Mouse (Mus musculus) forebrain, embryonic 15.5 days (tissue): ENCODE data around the gene Top2a. TPM values are rescaled to one million over a fixed set of nuclear protein-coding genes. Genes with fewer than 3 reads are reported as not detected.

Experiments
- ATAC-seq: fragments of 200-750 bp; cut with Nextera tagmentation; replicated peaks from 2 replicates; pipeline ENCODE4 v1.8.0; 2017; ENCODE audit warnings: mild to moderate bottlenecking, moderate TSS enrichment, moderate library complexity
- H3K27ac ChIP-seq: fragments of 300-500 bp; sonication (generic); replicated peaks from 2 replicates; pipeline ENCODE4 v1.5.1; 2015; ENCODE audit warnings: mild to moderate bottlenecking, inconsistent platforms
- H3K27me3 ChIP-seq: fragments of 300-500 bp; sonication (generic); 2 replicates; pipeline ENCODE4 v1.6.1; 2015; ENCODE audit warnings: inconsistent platforms
- H3K36me3 ChIP-seq: fragments of 300-500 bp; sonication (generic); 2 replicates; pipeline ENCODE4 v1.6.1; 2015; ENCODE audit warnings: mild to moderate bottlenecking, inconsistent platforms
- H3K4me1 ChIP-seq: fragments of 300-500 bp; sonication (generic); 2 replicates; pipeline ENCODE4 v1.6.1; 2015; ENCODE audit warnings: inconsistent platforms
- H3K4me2 ChIP-seq: fragments of 300-500 bp; sonication (generic); replicated peaks from 2 replicates; pipeline ENCODE4 v1.6.1; 2015; ENCODE audit warnings: mild to moderate bottlenecking, inconsistent platforms
- H3K4me3 ChIP-seq: fragments of 300-500 bp; sonication (generic); 2 replicates; pipeline ENCODE4 v1.5.1; 2015; ENCODE audit warnings: mild to moderate bottlenecking, inconsistent platforms
- H3K9ac ChIP-seq: fragments of 300-500 bp; sonication (generic); replicated peaks from 2 replicates; pipeline ENCODE4 v1.6.1; 2015; ENCODE audit warnings: mild to moderate bottlenecking, inconsistent platforms
- H3K9me3 ChIP-seq: fragments of 300-500 bp; sonication (generic); 2 replicates; pipeline ENCODE4 v1.6.1; 2016; ENCODE audit warnings: inconsistent platforms
- WGBS: fragments of 180-500 bp; shearing (Covaris S2); methylation state at CpG from one replicate; pipeline ENCODE4 v1.1.7; 2015; ENCODE audit warnings: mixed read lengths; 5-methylcytosine and 5-hydroxymethylcytosine counted together
- polyA plus RNA-seq: library from polyadenylated mRNA; unstranded; fragments of >200 nt; fragmentation: Nextera tagmentation; extraction: Ambion mirVana; gene quantifications from 2 replicates; pipeline ENCODE4 v1.2.1, GENCODE M21; 2015

The Top2a gene
- polyA plus RNA-seq, 1 experiment from 2014 or later: 126 TPM

DNA sequence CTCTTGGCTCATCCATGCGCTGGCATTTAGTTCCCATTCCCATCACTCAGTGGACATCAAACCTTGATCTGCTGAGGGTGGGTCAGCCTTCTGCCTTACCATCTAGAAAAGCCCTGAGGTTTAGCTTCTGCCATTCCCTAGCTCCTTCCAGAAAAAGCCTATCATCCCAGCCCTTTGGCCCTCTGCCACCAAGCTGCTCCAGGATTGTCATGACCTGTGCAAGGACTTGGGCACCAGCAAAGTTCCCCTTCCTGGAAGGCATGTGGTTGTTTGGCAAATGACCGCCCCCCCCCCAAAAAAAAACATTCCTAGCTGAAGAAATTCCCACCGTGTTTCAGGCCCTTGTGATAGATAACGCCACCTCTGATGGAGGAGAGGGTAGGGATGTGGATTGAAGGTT is 31.2 kb upstream of the Top2a start:
- 59% methylated on average over 4 of the region's 4 CpGs for WGBS
- Histone ChIP-seq H3K9ac (no peak overlapping the region), H3K27ac (no peak overlapping the region)

DNA sequence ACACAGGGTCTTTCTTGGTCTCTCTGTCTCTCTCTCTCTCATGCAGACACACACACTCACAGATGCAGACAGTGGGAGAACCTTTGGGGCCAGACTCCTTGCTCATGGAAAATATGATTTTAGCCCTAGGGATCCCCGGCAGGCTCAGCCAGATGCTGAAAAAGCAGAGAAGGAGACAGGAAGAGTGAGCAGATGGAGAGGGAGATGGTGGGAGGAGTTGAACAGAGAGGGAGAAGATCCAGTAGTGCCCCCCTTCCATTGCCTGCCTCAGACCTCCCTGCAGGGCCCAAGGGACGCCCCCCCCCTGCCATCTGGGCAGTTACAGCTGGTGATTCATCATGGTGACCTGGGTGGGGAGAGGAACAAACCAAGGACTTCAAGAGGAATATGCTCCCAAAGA is 23.7 kb upstream of the Top2a start:
- peaks cover 9% of the 10 kb centered on the region for H3K36me3 ChIP-seq
- H3K9ac ChIP-seq: no peak overlapping the region
- H3K9me3 ChIP-seq: no peaks in the 10 kb centered on the region
- H3K4me2 ChIP-seq: no peak overlapping the region
- no peak overlapping the region for H3K4me3 ChIP-seq
- no peak for ATAC-seq
- peaks cover 13% of the 10 kb centered on the region; the same call in 1 of the 2 replicates for H3K4me1 ChIP-seq
- 75% methylated on average over 2 of the region's 2 CpGs for WGBS
- no peaks in the 10 kb centered on the region for H3K27me3 ChIP-seq
- no peak overlapping the region; the same call in 1 of the 2 replicates for H3K27ac ChIP-seq

More for the DNA sequence above, 31.2 kb upstream of the Top2a start:
- no peak overlapping the region for H3K4me3 ChIP-seq
- peaks cover 6% of the 10 kb centered on the region for H3K4me1 ChIP-seq
- no peak for ATAC-seq
- no peak overlapping the region for H3K4me2 ChIP-seq
- no peaks in the 10 kb centered on the region for H3K9me3 ChIP-seq
- H3K36me3 ChIP-seq: peaks cover 9% of the 10 kb centered on the region
- no peaks in the 10 kb centered on the region for H3K27me3 ChIP-seq

DNA sequence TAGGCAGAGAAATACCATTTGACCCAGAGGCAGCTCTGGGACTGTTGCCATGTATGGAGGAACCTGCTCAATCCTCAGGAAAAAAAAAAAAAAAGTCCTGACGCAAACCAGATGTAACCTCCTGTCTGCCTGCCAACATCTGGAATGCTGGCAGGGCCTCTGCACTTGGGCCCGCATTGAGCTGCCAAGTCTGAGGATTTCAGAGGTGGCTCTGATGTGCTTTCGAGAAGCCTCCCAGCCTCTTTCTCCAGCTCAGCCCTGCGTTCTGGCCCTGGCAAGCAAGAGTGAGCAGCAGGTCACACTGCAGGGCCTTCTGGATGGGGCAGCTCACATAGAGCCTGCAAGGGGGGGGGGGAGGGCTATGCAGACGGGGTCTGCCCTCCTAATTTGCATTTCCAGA is 23.1 kb upstream of the Top2a start:
- Histone ChIP-seq H3K4me2 (no peak overlapping the region), H3K27ac (no peak overlapping the region), H3K27me3 (no peaks in the 10 kb centered on the region), H3K4me1 (peaks cover 17% of the 10 kb centered on the region; the same call in 1 of the 2 replicates), H3K9ac (no peak overlapping the region), H3K9me3 (no peaks in the 10 kb centered on the region), H3K4me3 (no peak overlapping the region), H3K36me3 (peaks cover 9% of the 10 kb centered on the region)
- no peak for ATAC-seq
- WGBS: 49% methylated on average over 5 of the region's 5 CpGs

DNA sequence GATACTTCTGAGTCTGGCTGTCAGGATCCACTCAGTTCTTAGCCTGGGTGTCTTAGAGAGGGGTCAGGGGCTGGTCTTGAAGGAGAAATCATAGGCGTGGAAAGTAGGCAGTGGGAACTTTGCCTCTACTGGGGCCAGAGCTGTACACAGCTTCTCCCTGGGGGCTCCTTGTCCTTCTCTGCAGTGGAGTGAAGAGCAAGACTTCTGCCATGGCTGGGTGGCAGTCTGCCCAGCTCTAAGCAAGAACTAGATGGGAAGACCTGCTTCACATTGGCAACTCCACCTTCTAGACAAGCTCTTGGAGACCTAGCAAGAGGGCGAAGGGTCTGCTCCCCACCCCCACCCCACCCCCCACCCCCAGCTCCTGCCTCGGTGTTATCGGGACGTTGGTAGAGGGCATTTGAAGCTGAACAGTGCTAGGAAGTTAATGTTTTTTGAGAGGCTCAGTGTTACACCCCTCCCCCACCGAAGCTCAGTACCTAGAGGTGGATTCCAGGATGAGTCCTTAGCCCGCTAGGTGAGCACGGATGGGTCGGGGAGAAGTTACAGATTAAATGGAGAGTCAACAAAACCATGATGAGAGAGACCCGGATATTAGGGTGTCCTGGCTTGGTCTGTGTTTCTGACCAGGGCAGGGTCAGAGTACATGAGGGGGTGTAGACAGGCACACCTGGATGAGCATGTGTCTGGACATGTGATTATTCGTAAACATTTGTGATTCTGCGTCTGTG is 21.3 kb upstream of the Top2a start:
- H3K4me2 ChIP-seq: no peak overlapping the region
- no peaks in the 10 kb centered on the region for H3K27me3 ChIP-seq
- peaks cover 31% of the 10 kb centered on the region for H3K4me1 ChIP-seq
- 92% methylated on average over 12 of the region's 12 CpGs for WGBS
- H3K27ac ChIP-seq: no peak overlapping the region
- H3K36me3 ChIP-seq: no peaks in the 10 kb centered on the region
- no peak for ATAC-seq
- no peak overlapping the region for H3K9ac ChIP-seq
- no peak overlapping the region for H3K4me3 ChIP-seq
- no peaks in the 10 kb centered on the region for H3K9me3 ChIP-seq

DNA sequence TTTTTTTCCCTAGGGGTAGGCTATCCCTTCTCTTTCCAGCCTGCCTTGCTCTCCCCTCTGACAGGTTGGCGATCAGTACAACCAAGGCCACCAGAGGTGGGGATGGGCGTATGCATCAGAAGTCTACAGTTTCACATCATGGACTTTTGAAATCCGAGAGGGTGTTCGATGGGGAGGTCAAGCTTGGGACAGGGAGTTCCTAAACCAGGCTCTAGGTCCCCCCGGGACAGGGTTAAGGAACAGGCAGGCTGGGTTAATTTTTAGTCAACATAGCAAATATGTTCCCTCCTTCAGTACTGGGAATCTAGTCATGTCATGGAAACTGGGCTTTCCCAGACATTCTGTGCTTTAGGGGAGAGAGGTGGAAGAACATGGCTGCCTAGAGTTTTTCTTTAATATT is 20.3 kb upstream of the Top2a start:
- WGBS: 91% methylated on average over 5 of the region's 5 CpGs
- H3K27ac ChIP-seq: no peak overlapping the region
- H3K27me3 ChIP-seq: no peaks in the 10 kb centered on the region
- H3K4me2 ChIP-seq: no peak overlapping the region
- H3K4me3 ChIP-seq: no peak overlapping the region
- H3K4me1 ChIP-seq: peaks cover 32% of the 10 kb centered on the region
- no peak overlapping the region for H3K9ac ChIP-seq
- no peaks in the 10 kb centered on the region for H3K9me3 ChIP-seq
- no peak for ATAC-seq
- no peaks in the 10 kb centered on the region for H3K36me3 ChIP-seq

DNA sequence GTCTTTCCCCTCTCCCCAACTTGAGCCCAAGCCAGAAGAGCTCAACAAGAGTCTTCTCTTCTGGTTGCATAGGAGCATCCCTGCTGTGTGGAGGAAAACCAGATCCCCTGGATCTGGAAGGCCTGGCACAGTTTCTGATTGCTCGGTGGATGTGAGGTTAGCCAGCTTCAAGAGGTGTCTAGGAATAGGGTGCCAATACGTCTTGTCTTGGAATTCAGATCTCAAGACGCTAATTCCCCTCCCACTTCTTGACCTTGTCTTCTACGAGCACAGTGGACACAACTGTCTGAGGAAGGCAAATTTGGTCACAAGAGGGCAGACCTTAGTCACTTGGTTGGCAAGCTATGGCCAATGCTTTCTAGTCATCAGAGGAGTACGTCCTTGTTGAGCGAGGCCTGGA is 19.6 kb upstream of the Top2a start:
- H3K36me3 ChIP-seq: no peaks in the 10 kb centered on the region

DNA sequence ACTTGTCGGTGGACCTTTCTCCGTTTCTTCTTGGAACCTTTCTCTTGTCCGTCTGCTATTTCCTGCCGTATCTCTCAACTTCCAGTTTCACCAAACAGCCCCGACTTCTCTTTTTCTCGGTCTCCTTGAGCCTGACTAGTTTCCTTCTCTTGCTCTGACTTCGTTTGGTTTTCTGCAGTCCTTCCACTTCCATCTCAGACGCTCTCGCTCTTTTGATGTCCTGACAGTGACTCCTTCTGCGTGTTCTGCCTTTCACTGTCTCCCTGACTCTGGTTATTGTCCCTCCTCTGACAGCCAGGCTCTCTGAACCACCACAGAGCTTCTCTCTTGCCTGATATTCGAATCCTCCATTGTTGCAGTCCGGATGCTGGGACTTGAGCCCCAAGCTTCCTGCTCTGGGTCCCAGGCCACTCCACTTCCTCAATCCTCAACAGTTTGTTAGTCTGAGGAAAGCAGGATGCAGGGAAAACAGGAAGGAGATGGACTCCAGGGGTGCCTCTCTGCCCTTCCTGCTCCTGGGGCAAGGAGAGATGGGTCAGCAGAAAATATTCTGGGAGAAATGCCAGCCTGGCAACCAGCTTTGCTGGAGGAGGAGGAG is 18.9 kb upstream of the Top2a start:
- Histone ChIP-seq H3K27me3 (no peaks in the 10 kb centered on the region), H3K4me1 (peaks cover 32% of the 10 kb centered on the region), H3K36me3 (no peaks in the 10 kb centered on the region), H3K27ac (peak overlapping the region; percentile 57), H3K9me3 (no peaks in the 10 kb centered on the region), H3K9ac (no peak overlapping the region), H3K4me3 (peak overlapping the region; percentile 83), H3K4me2 (peak overlapping the region; percentile 99)
- WGBS: 58% methylated on average over 12 of the region's 12 CpGs
- no peak for ATAC-seq

More for the DNA sequence above, 19.6 kb upstream of the Top2a start:
- WGBS: 84% methylated on average over 6 of the region's 6 CpGs
- H3K9me3 ChIP-seq: no peaks in the 10 kb centered on the region
- no peak overlapping the region for H3K4me2 ChIP-seq
- H3K4me3 ChIP-seq: no peak overlapping the region
- no peak overlapping the region for H3K9ac ChIP-seq
- no peak overlapping the region for H3K27ac ChIP-seq
- H3K4me1 ChIP-seq: peaks cover 32% of the 10 kb centered on the region
- no peaks in the 10 kb centered on the region for H3K27me3 ChIP-seq
- ATAC-seq: no peak

DNA sequence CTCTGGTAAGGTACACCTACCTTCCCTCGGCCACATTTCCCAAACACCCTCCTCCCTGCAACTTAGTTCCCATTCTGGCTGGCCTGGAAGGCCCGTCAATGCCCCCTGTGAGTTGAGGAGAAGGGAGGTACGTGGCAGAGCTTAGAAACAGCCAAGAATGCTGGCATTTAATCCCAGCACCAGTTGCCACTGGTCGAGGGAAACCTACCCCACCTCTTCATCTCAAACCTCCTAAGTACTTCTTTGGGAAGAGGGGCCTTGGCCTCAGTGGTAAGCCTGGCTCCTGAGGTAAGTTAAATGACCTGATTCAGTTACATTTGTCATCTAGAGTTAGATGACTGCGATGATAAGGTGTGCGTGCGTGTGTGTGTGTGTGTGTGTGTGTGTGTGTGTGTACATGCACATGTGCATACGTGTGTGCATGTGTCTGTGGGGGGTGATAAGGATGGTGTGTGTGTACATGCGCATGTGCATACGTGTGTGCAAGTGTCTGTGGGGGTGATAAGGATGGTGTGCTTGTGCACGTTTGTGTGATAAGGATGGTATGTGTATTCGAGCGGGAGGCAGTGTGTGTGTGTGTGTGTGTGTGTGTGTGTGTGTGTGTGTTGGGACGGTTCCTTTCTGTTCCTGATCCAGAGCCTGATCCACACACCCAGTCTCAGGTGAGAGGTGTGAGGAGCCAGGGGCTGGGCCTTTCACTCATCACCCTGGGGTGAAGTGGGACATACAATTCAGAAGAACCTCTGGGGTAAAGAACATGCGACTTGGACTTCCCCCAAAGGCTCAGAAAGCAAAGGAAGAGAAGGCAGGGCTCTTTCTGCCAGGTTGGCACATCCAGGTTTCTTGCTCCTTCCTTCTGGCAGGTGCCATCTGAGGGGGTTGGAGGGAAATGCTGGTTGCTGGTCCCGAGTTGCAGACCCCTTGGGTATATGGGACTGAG is 18.1 kb upstream of the Top2a start:
- Histone ChIP-seq H3K4me1 (peaks cover 24% of the 10 kb centered on the region), H3K27ac (peak overlapping the region; percentile 93), H3K9ac (peak overlapping the region; percentile 90), H3K9me3 (no peaks in the 10 kb centered on the region), H3K4me2 (peak overlapping the region; percentile 99), H3K36me3 (no peaks in the 10 kb centered on the region), H3K4me3 (peak overlapping the region; percentile 83), H3K27me3 (no peaks in the 10 kb centered on the region)
- ATAC-seq: no peak
- WGBS: 52% methylated on average over 16 of the region's 16 CpGs

DNA sequence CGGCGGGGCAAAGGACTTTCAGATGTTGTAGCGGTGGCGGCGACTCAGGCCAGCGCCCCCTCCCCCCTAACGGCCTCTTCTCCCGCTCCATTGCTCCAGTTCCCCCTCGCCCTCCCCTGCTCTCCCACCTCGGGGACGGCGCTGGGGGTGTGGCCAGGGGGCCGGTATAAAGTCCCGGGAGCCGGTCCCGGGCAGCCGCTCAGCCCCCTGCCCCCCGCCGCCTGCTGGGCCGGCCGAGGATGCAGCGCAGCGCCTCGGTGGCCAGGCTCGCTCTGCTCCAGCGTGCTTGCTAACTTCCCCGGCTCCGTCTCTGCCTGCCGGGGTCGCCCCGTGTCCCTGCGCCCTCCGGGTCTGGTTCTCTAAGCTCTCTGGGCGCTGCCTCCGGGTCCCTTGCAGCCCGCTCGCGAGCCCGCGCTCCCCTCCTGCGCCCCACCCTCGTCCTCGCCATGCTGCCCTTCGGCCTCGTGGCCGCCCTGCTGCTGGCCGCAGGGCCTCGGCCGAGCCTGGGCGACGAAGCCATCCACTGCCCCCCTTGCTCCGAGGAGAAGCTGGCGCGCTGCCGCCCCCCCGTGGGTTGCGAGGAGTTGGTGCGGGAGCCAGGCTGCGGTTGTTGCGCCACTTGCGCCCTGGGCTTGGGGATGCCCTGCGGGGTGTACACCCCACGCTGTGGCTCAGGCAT is 17.2 kb upstream of the Top2a start, which contains the start of gene Igfbp4:
Gene Igfbp4 (plus strand): TSS at position 194 of the 679 bp plus-strand sequence.
- WGBS: under 1% methylated on average over 62 of the region's 63 CpGs
- peak within 1 kb of the TSS; percentile 99 for H3K4me2 ChIP-seq
- peak; percentile 61 for ATAC-seq

DNA sequence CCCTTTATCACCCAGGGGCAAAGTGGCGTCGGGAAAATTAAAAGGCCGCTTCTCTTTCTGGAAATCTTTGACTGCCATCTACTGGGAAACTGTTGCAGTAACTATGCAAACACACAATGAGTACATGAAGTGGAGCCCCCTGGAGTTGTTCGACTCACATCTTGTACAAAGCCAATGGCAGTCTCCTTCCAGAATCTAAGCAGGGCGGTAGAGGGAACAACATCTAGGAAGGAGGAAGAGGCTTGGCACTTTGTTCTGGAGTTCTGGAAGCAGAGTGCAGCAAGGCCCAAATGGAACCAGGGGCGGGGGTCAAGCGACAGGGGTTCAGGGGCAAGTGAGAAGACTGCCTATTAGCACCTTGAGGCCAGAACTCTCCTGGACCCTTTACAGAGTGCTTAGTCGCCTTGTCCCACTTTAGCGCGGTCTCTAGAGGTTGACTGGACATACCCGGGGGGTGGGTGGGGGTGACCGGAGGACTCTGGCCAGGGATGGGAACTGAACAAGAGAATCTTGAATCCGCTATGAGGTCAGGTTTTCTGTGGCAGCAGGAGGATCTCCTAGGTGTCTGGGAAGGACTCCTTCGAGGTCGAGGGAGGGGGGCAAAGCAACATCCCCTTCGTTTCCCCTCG is 16.5 kb upstream of the Top2a start:
- WGBS: under 1% methylated on average over 17 of the region's 17 CpGs
- Histone ChIP-seq H3K4me1 (peaks cover 23% of the 10 kb centered on the region), H3K4me2 (peak overlapping the region; percentile 99), H3K27ac (peak overlapping the region; percentile 93), H3K9me3 (no peaks in the 10 kb centered on the region), H3K36me3 (no peaks in the 10 kb centered on the region), H3K4me3 (peak overlapping the region; percentile 83), H3K9ac (peak overlapping the region; percentile 90), H3K27me3 (no peaks in the 10 kb centered on the region)
- peak; percentile 33 for ATAC-seq

More for the DNA sequence above, 17.2 kb upstream of the Top2a start, which contains the start of gene Igfbp4:
- Histone ChIP-seq H3K36me3 (no peaks in the 10 kb centered on the region), H3K9ac (peak within 1 kb of the TSS; percentile 90), H3K27me3 (no peaks in the 10 kb centered on the region), H3K27ac (peak within 1 kb of the TSS; percentile 93), H3K4me1 (peaks cover 23% of the 10 kb centered on the region), H3K4me3 (peak within 1 kb of the TSS; percentile 83), H3K9me3 (no peaks in the 10 kb centered on the region)

DNA sequence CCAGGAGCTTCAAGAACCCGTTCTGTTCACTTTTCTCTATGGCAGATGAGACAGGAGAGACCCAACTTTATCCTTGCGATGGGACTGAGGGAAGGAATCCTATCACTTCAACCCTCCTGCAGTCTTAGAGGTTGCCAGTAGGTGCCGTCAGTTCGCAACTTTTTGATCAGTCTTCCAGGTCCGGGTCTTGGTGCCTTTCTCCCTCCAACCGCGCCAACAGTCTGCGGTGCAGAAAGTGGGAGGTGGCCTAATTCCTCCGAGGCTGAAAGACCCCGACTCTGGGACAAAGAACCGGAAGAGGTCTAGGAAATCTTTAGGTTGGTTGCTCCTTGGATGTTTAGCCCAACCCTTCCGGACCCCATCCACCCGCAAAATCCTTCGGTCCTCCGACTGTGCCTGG is 15.8 kb upstream of the Top2a start:
- 1% methylated on average over 15 of the region's 15 CpGs for WGBS

More for the DNA sequence above, 15.8 kb upstream of the Top2a start:
- Histone ChIP-seq H3K9ac (peak overlapping the region; percentile 90), H3K4me2 (peak overlapping the region; percentile 99), H3K9me3 (no peaks in the 10 kb centered on the region), H3K27ac (peak overlapping the region; percentile 93), H3K4me1 (peaks cover 23% of the 10 kb centered on the region), H3K27me3 (no peaks in the 10 kb centered on the region), H3K4me3 (peak overlapping the region; percentile 83), H3K36me3 (no peaks in the 10 kb centered on the region)
- ATAC-seq: peak; percentile 85
